Mouse (Mus musculus): ENCODE measurements around the gene Adgrg3.

DNA sequence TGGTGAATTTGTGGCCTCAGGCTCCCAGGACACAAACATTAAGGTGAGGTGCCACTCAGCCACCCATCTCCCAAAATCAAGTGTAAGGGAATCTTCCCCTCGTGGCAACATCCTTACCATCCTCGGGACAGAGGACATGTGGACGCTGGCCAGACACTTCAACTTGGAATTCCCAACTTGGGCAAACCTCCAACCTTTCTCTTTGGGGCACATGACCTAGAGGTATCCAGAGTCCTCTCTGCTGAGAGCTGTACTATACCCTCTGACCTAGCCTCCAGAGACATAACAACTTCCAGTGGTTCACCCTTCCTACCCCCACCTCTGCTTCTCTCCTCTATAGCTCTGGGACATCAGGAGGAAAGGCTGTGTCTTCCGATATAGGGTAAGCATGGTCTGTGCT is 76.1 kb downstream of the Adgrg3 start:
- TF ChIP-seq HCFC1 (IDR thresholded peaks at IDR 0.05; ENCODE audit: borderline replicate concordance, insufficient read depth, low read length), result no peak
- no peak for TF ChIP-seq MAFK (IDR thresholded peaks at IDR 0.05; ENCODE audit: insufficient read depth, low read depth, low read length)
- TF ChIP-seq ZC3H11A (IDR thresholded peaks at IDR 0.05; ENCODE audit: borderline replicate concordance, low read depth, low read length), result no peak
- no peak for TF ChIP-seq CHD2 (IDR thresholded peaks at IDR 0.05; ENCODE audit: low read depth, low read length)
